Mouse (Mus musculus): ENCODE results near the gene Col15a1.

DNA sequence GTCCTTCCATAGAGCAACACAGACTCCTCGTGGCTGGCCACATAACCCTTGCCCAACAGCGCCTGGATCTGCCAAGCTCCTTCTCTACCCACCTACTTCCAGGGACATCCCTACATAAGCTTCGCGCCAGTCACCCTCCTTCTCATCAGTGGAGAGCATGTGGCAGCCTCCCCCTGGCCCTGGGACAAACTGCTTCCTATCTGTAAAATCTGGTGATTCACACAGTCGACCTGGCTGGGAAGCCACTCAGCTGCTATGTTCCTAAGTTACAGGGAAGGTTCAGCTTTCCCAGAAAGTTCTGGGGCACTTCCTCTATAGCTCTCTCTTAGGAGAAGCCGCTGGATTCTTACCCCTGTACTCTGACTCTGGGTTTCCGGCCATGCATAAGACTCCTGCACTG is 22.5 kb downstream of the Col15a1 start:
- TF ChIP-seq EP300 (IDR thresholded peaks at IDR 0.05; ENCODE audit: low read depth), result no peak
- TF ChIP-seq CTCF (IDR thresholded peaks at IDR 0.05; ENCODE audit: low read depth), result no peak
